Mouse (Mus musculus): ENCODE results near the gene 4930447C04Rik.

- TF ChIP-seq CTCF (IDR thresholded peaks at IDR 0.05) (no peak), POLR2A (IDR thresholded peaks at IDR 0.05; ENCODE audit: insufficient read depth, low read depth, low read length) (no peak)
Measured at GRCm38 (mm10) chr12:72843555-72843954, 97.0 kb downstream of the 4930447C04Rik start.

Measured in heart, adult 2 months (tissue).